Mouse (Mus musculus) heart, postnatal 0 days (tissue): ENCODE results near the gene Ints5. TPM values are rescaled to one million over a fixed set of nuclear protein-coding genes. Genes with fewer than 3 reads are reported as not detected.

Experiments used
- ATAC-seq: fragments of 200-750 bp; cut with Nextera tagmentation; 2 replicates; pipeline ENCODE4 v1.8.0; 2017; ENCODE audit warnings: low read depth, moderate number of reproducible peaks, moderate library complexity; ENCODE audit not compliant: insufficient read depth
- DNase-seq: peaks from one replicate; pipeline ENCODE4 v3.0.0-alpha.2; 2016; ENCODE audit warnings: low spot score
- H3K27ac ChIP-seq: fragments of 300-500 bp; sonication (generic); 2 replicates; pipeline ENCODE4 v1.5.1; 2014; ENCODE audit warnings: low read depth, mild to moderate bottlenecking
- H3K27me3 ChIP-seq: fragments of 300-500 bp; sonication (generic); 2 replicates; pipeline ENCODE4 v1.6.1; 2014; ENCODE audit warnings: low read length, mixed read lengths; ENCODE audit not compliant: control insufficient read depth, insufficient read depth
- H3K36me3 ChIP-seq: fragments of 300-500 bp; sonication (generic); replicated peaks from 2 replicates; pipeline ENCODE4 v1.6.1; 2014; ENCODE audit warnings: low read length, mixed read lengths; ENCODE audit not compliant: control insufficient read depth, insufficient read depth
- H3K4me1 ChIP-seq: fragments of 300-500 bp; sonication (generic); 2 replicates; pipeline ENCODE4 v1.6.1; 2014; ENCODE audit warnings: antibody characterized with exemption; ENCODE audit not compliant: control insufficient read depth, insufficient read depth
- H3K4me2 ChIP-seq: fragments of 300-500 bp; sonication (generic); 2 replicates; pipeline ENCODE4 v1.6.1; 2014; ENCODE audit warnings: low read depth, mild to moderate bottlenecking, low read length, moderate library complexity
- H3K4me3 ChIP-seq: fragments of 300-500 bp; sonication (generic); 2 replicates; pipeline ENCODE4 v1.5.1; 2014; ENCODE audit warnings: low read depth, low read length
- H3K9ac ChIP-seq: fragments of 300-500 bp; sonication (generic); replicated peaks from 2 replicates; pipeline ENCODE4 v1.6.1; 2014; ENCODE audit warnings: low read depth, low read length, mixed read lengths
- H3K9me3 ChIP-seq: fragments of 300-500 bp; sonication (generic); replicated peaks from 2 replicates; pipeline ENCODE4 v1.6.1; 2016; ENCODE audit warnings: low read length; ENCODE audit not compliant: control insufficient read depth
- CTCF ChIP-seq: IDR thresholded peaks from 2 replicates; pipeline ENCODE4 v1.5.1; 2016; ENCODE audit warnings: antibody characterized with exemption, control low read depth, low read depth
- EP300 ChIP-seq: IDR thresholded peaks from 2 replicates; pipeline ENCODE4 v1.6.1; 2016; ENCODE audit warnings: antibody characterized with exemption, low read depth
- WGBS: fragments of 180-500 bp; shearing (Covaris S2); extraction: QIAGEN DNeasy Blood & Tissue Kit; methylation state at CpG from one replicate; pipeline ENCODE4 v1.1.7; 2014; 5-methylcytosine and 5-hydroxymethylcytosine counted together
- polyA plus RNA-seq: library from polyadenylated mRNA; unstranded; fragments of >200 nt; fragmentation: Nextera tagmentation; extraction: Ambion mirVana; gene quantifications from 2 replicates; pipeline ENCODE4 v1.2.1, GENCODE M21; 2015
- total RNA-seq: library from RNA; depleted of rRNA; stranded (reverse); fragments of >200 nt; gene quantifications from 2 replicates; pipeline ENCODE4 v1.2.3, GENCODE M21; 2014; ENCODE audit warnings: low replicate concordance

Gene Ints5
- total and polyA plus RNA-seq, 2 experiments from 2014 or later: 14.2 to 25.6 TPM

- no peaks in the 10 kb centered on the region for H3K27me3 ChIP-seq
- no peak overlapping the region for H3K4me2 ChIP-seq
- H3K4me1 ChIP-seq: 0 out of 2 replicates have a peak, but pooled peaks cover 9% of the 10 kb centered on the region
- no peak overlapping the region for H3K27ac ChIP-seq
- TF ChIP-seq EP300 (no peak), CTCF (no peak)
- no peak overlapping the region for H3K9ac ChIP-seq
- DNase-seq (no peak), ATAC-seq (no peak)
- peaks cover 39% of the 10 kb centered on the region for H3K36me3 ChIP-seq
- 85% methylated on average over 12 of the region's 12 CpGs for WGBS
- no peak overlapping the region for H3K4me3 ChIP-seq
- no peaks in the 10 kb centered on the region for H3K9me3 ChIP-seq
Measured at GRCm38 (mm10) chr19:8927891-8928525, 35.2 kb downstream of the Ints5 start.

GRCm38 (mm10) chr19:8928689-8929223 lies 36.0 kb downstream of the Ints5 start:
- TF ChIP-seq CTCF (no peak), EP300 (no peak)
- 20% methylated on average over 16 of the region's 16 CpGs for WGBS
- Histone ChIP-seq H3K9ac (peak overlapping the region; percentile 80), H3K4me3 (peak overlapping the region; percentile 74), H3K9me3 (no peaks in the 10 kb centered on the region), H3K4me2 (peak overlapping the region; percentile 89), H3K4me1 (0 out of 2 replicates have a peak, but pooled peaks cover 9% of the 10 kb centered on the region), H3K27ac (peak overlapping the region; percentile 82; the same call in 1 of the 2 replicates), H3K27me3 (no peaks in the 10 kb centered on the region), H3K36me3 (peaks cover 31% of the 10 kb centered on the region)
- no peak; the same call in 1 of the 2 replicates for ATAC-seq
- no peak for DNase-seq

- H3K36me3 ChIP-seq: peaks cover 35% of the 10 kb centered on the region
- DNase-seq: peak; percentile 79
- peak within 1 kb of the TSS; percentile 80 for H3K9ac ChIP-seq
- peak within 1 kb of the TSS; percentile 74 for H3K4me3 ChIP-seq
- peak within 1 kb of the TSS; percentile 82 for H3K27ac ChIP-seq
- peak; percentile 83 for ATAC-seq
- TF ChIP-seq CTCF: no peak; the same call in 1 of the 2 replicates
- TF ChIP-seq EP300: no peak
- under 1% methylated on average over 66 of the region's 74 CpGs for WGBS
- no peaks in the 10 kb centered on the region for H3K27me3 ChIP-seq
- H3K4me2 ChIP-seq: peak within 1 kb of the TSS; percentile 89
- 0 out of 2 replicates have a peak, but pooled peaks cover 9% of the 10 kb centered on the region for H3K4me1 ChIP-seq
- no peaks in the 10 kb centered on the region for H3K9me3 ChIP-seq
Measured at GRCm38 (mm10) chr19:8929224-8930088, 36.7 kb downstream of the Ints5 start, which contains the start of the genes Rom1 and Eml3. Rom1 (minus strand) TSS chr19:8929356. Eml3 (plus strand) TSS chr19:8929552.

GRCm38 (mm10) chr19:8930117-8930516 lies 37.3 kb downstream of the Ints5 start:
- H3K27me3 ChIP-seq: no peaks in the 10 kb centered on the region
- peak overlapping the region; percentile 89 for H3K4me2 ChIP-seq
- H3K36me3 ChIP-seq: peaks cover 41% of the 10 kb centered on the region
- 12% methylated on average over 11 of the region's 11 CpGs for WGBS
- no peak for TF ChIP-seq EP300
- no peak for TF ChIP-seq CTCF
- ATAC-seq (no peak), DNase-seq (no peak)
- H3K9me3 ChIP-seq: no peaks in the 10 kb centered on the region
- peak overlapping the region; percentile 80 for H3K9ac ChIP-seq
- peak overlapping the region; percentile 82 for H3K27ac ChIP-seq
- H3K4me1 ChIP-seq: 0 out of 2 replicates have a peak, but pooled peaks cover 9% of the 10 kb centered on the region
- peak overlapping the region; percentile 74 for H3K4me3 ChIP-seq

GRCm38 (mm10) chr19:8930771-8931170 lies 38.0 kb downstream of the Ints5 start:
- Histone ChIP-seq H3K36me3 (peaks cover 39% of the 10 kb centered on the region), H3K4me3 (peak overlapping the region; percentile 74), H3K27ac (no peak overlapping the region), H3K9ac (no peak overlapping the region), H3K4me2 (peak overlapping the region; percentile 89), H3K9me3 (no peaks in the 10 kb centered on the region), H3K4me1 (0 out of 2 replicates have a peak, but pooled peaks cover 9% of the 10 kb centered on the region), H3K27me3 (no peaks in the 10 kb centered on the region)
- ATAC-seq (no peak), DNase-seq (no peak)
- 82% methylated on average over 7 of the region's 7 CpGs for WGBS
- no peak for TF ChIP-seq CTCF
- TF ChIP-seq EP300: no peak
